25 mouse cellular contexts compared by ENCODE assay signal in the genomic region with DNA sequence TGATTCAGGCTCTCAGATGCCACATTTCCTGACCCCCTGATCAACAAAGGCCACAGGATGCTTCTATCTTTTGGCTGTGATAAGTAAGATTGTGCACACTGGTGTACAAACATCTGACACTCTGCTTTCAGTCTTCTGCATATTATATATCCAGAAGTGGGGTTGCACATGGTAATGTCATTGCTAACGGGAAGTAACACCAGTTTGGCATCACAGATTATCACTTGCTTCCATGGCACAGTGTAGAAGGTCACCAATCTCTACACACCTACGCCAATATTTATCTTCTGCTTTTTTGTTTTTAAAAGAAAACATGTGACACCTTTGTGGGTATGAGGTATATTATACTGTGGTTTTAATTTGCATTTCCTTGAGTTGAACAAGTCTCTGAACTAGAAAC. TPM values are rescaled to one million over a fixed set of nuclear protein-coding genes. Genes with fewer than 3 reads are reported as not detected.
A peak's percentile ranks its signal among the peaks of the same experiment; 100 is the strongest.
DNase-seq lines count a peak whose midpoint lies in the region; ATAC-seq and TF ChIP-seq lines count a peak whose summit lies in the region.
"Had no signal": no experiment of that assay in that cellular context is flagged by ENCODE, and none has a peak within 500 bp of the region (broad histone marks: within the 10 kb centered on the region; RNA-seq: fewer than 3 reads in every experiment).

No protein-coding gene starts in this region.

- H3K36me3 ChIP-seq in forebrain, postnatal 0 days (ENCODE audit: insufficient read depth), result no peaks in the 10 kb centered on the region
- H3K36me3 ChIP-seq: embryonic facial prominence, embryonic 15.5 days; forebrain, embryonic 15.5 days had no signal

- TF ChIP-seq CTCF in layer of hippocampus, adult 2 months (conservative IDR thresholded peaks at IDR 0.05), result no peak
- TF ChIP-seq CTCF in forebrain, postnatal 0 days (IDR thresholded peaks at IDR 0.05; ENCODE audit: low read depth), result no peak

- peak; percentile 70 for ATAC-seq in activated CD4-positive, CD25-positive, alpha-beta regulatory T cell, adult 4 months
- no peak for ATAC-seq in forebrain, postnatal 0 days
- ATAC-seq: forebrain, embryonic 15.5 days; hindbrain, postnatal 0 days; midbrain, embryonic 13.5 days had no signal

- no peak overlapping the region for H3K9ac ChIP-seq in forebrain, postnatal 0 days
- H3K9ac ChIP-seq: embryonic facial prominence, embryonic 15.5 days; forebrain, embryonic 15.5 days; midbrain, embryonic 13.5 days; neural tube, embryonic 13.5 days had no signal

- no peaks in the 10 kb centered on the region for H3K27me3 ChIP-seq in forebrain, postnatal 0 days (ENCODE audit: insufficient read depth, low read length)
- H3K27me3 ChIP-seq: embryonic facial prominence, embryonic 15.5 days; forebrain, embryonic 15.5 days; megakaryocyte, embryonic 14.5 days; midbrain, embryonic 13.5 days; neural tube, embryonic 13.5 days had no signal

- WGBS in forebrain, postnatal 0 days, result 88% methylated on average over 2 of the region's 2 CpGs

- H3K9me3 ChIP-seq in forebrain, postnatal 0 days (ENCODE audit: low read length), result no peaks in the 10 kb centered on the region
- H3K9me3 ChIP-seq: embryonic facial prominence, embryonic 15.5 days; forebrain, embryonic 15.5 days; hindbrain, embryonic 10.5 days; limb, embryonic 10.5 days; megakaryocyte, embryonic 14.5 days; midbrain, embryonic 13.5 days; neural tube, embryonic 13.5 days had no signal

- no peak overlapping the region for H3K4me2 ChIP-seq in forebrain, postnatal 0 days (ENCODE audit: low read depth)
- H3K4me2 ChIP-seq: embryonic facial prominence, embryonic 15.5 days; forebrain, embryonic 15.5 days; heart, embryonic 11.5 days; midbrain, embryonic 13.5 days; neural tube, embryonic 13.5 days had no signal

- 0 out of 2 replicates have a peak, but pooled peaks cover 4% of the 10 kb centered on the region for H3K4me1 ChIP-seq in forebrain, postnatal 0 days (ENCODE audit: insufficient read depth)

- peak overlapping the region; percentile 63; the same call in 1 of the 2 replicates for H3K27ac ChIP-seq in layer of hippocampus, adult 2 months
- no peak overlapping the region for H3K27ac ChIP-seq in forebrain, postnatal 0 days (ENCODE audit: low read depth, low read length)
- H3K27ac ChIP-seq: embryonic facial prominence, embryonic 15.5 days; forebrain, embryonic 15.5 days; hindbrain, embryonic 10.5 days; hindbrain, postnatal 0 days; limb, embryonic 10.5 days; midbrain, embryonic 13.5 days had no signal

- no peak overlapping the region for H3K4me3 ChIP-seq in layer of hippocampus, adult 2 months
- no peak overlapping the region for H3K4me3 ChIP-seq in forebrain, postnatal 0 days (ENCODE audit: low read depth, low read length)
- H3K4me3 ChIP-seq: embryonic facial prominence, embryonic 15.5 days; forebrain, embryonic 15.5 days; hindbrain, embryonic 10.5 days; limb, embryonic 10.5 days; midbrain, embryonic 13.5 days; neural tube, embryonic 13.5 days had no signal

- DNase-seq in layer of hippocampus, adult 2 months (ENCODE audit: low spot score in 2 of 2), result no peak
- no peak for DNase-seq in layer of hippocampus, adult 9-11 months
- peak; percentile 81 for DNase-seq in CD4-positive helper T cell, adult 2 months (ENCODE audit: low read depth, low spot score)
- peak; percentile 7 to 62 for DNase-seq in natural killer cell, adult 2 months (ENCODE audit: low spot score in 2 of 2)
- DNase-seq in lung, adult 18-20 months, result no peak
- DNase-seq in forebrain, postnatal 0 days, result no peak
- DNase-seq: adrenal gland, postnatal 36 days; cerebellum, adult 11 months; cerebellum, adult 9-11 months; gastrocnemius, postnatal 10 days; kidney, adult 11 months; kidney, postnatal 36 days; liver; lung, postnatal 10 days had no signal

RNA-seq across cellular contexts. Expression of a gene that starts 36.7 kb away (rescaled TPM):
- total RNA-seq in layer of hippocampus, adult 2 months (2021), result 10 to 100 TPM; 27.0 to 30.0 TPM
- polyA plus RNA-seq in activated CD4-positive, CD25-positive, alpha-beta regulatory T cell, adult 4 months (2017; shearing (Covaris generic)), result 10 to 100 TPM; 56.8 to 58.3 TPM
- 42.2 and 43.8 TPM in 2 replicates for total RNA-seq in forebrain, postnatal 0 days (2014; rRNA removed)
- 37.8 and 43.1 TPM in 2 replicates for polyA plus RNA-seq in forebrain, postnatal 0 days (2015; fragmentation: Nextera tagmentation; extraction: Ambion mirVana)

RNA-seq across cellular contexts. Expression of a gene that starts 36.9 kb away (rescaled TPM):
- 1 to 10 TPM; 2.0 to 2.1 TPM for total RNA-seq in layer of hippocampus, adult 2 months (2021)
- polyA plus RNA-seq in activated CD4-positive, CD25-positive, alpha-beta regulatory T cell, adult 4 months (2017; shearing (Covaris generic)), result not detected
- total RNA-seq in forebrain, postnatal 0 days (2014; rRNA removed), result 3.9 and 8.5 TPM in 2 replicates
- 0.53 and 0.98 TPM in 2 replicates for polyA plus RNA-seq in forebrain, postnatal 0 days (2015; fragmentation: Nextera tagmentation; extraction: Ambion mirVana)
- total RNA-seq: granulocyte monocyte progenitor cell, adult 5-6 weeks had no signal

Comparison
In these comparisons a context has a peak if more than half of its experiments do, and no peak if none do; other contexts are left out.
1. DNase-seq: peak in CD4-positive helper T cell, adult 2 months (single experiment) and natural killer cell, adult 2 months (2 of 2); none in layer of hippocampus, adult 2 months (0 of 2), layer of hippocampus, adult 9-11 months (single experiment), lung, adult 18-20 months (0 of 2) and forebrain, postnatal 0 days (single experiment).